Mouse (Mus musculus) small intestine, adult 2 months (tissue): ENCODE measurements around the gene Pde4b.

Experiments used
- CTCF ChIP-seq: fragments of 200-500 bp; IDR thresholded peaks from 2 replicates; pipeline ENCODE4 v1.5.1; 2012; ENCODE audit warnings: low read depth, mild to moderate bottlenecking, control low read depth, inconsistent platforms, low read length, moderate library complexity, mixed read lengths; ENCODE audit not compliant: insufficient replicate concordance, insufficient read length; ENCODE audit errors: extremely low read depth
- POLR2A ChIP-seq: fragments of 200-500 bp; IDR thresholded peaks from 2 replicates; pipeline ENCODE4 v1.6.1; 2012; ENCODE audit warnings: low read depth, mild to moderate bottlenecking, control low read depth, inconsistent platforms, low read length, moderate library complexity

- TF ChIP-seq CTCF (no peak), POLR2A (no peak)
Observed at GRCm38 (mm10) chr4:102574226-102574625, 486.9 kb downstream of the Pde4b start.
